Mouse (Mus musculus): ENCODE data around the gene Pstpip1. TPM values are rescaled to one million over a fixed set of nuclear protein-coding genes. Genes with fewer than 3 reads are reported as not detected.

Gene Pstpip1
- polyA plus RNA-seq, 1 experiment from 2014 or later = 2.9 TPM

DNA sequence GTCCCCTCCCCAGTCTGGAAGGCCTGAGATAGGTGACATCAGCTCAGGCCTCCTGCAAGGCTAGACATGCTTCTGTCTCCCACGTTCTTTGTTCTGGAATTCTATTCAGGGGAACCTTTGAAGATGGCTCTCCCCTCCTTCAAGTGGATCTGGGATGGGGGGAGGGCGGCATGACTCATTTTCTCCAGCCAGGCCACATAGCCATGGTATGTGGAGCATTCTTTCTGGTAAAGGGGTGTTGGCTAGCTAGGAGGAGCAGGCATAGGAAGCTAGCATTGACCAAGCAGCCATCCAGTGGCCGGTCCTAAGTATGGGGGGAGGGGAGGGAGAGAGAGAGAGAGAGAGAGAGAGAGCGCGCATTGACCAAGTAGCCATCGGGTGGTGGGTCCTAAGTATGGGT, 17.8 kb downstream of the Pstpip1 start:
- no peak overlapping the region for H3K4me2 ChIP-seq
- H3K27me3 ChIP-seq = no peaks in the 10 kb centered on the region
- ATAC-seq (ENCODE audit: borderline replicate concordance, extremely low read depth, low FRiP score, low TSS enrichment) = no peak
- H3K36me3 ChIP-seq = no peaks in the 10 kb centered on the region
- no peak overlapping the region for H3K9ac ChIP-seq
- H3K4me3 ChIP-seq = no peak overlapping the region
- H3K9me3 ChIP-seq = no peaks in the 10 kb centered on the region
- WGBS = 74% methylated on average over 6 of the region's 6 CpGs
- no peak overlapping the region for H3K27ac ChIP-seq
- H3K4me1 ChIP-seq = no peaks in the 10 kb centered on the region

DNA sequence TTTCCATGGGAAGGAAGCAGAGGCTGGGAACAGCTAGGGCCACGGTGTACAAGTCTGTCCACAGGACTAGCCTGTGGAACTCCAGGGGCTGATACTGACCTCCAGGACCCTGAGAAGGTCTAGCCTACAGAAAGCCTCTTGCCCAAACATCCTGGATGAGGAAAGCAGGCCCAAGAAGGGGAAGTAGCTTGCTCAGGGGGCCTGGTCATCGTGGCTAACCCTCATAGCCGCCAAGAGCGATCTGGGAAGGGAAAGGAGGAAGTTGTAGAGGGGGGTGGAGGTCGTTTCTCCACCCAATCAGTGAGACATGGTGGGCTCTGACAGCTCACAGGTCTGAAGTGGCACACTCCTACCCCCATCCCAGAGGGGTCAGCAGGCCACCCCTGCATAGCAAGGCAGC, 18.4 kb downstream of the Pstpip1 start:
- no peak overlapping the region for H3K27ac ChIP-seq
- H3K4me2 ChIP-seq = no peak overlapping the region
- no peak overlapping the region for H3K9ac ChIP-seq
- 62% methylated on average over 5 of the region's 5 CpGs for WGBS
- H3K9me3 ChIP-seq = no peaks in the 10 kb centered on the region
- no peaks in the 10 kb centered on the region for H3K4me1 ChIP-seq
- H3K4me3 ChIP-seq = no peak overlapping the region
- no peak for ATAC-seq (ENCODE audit: borderline replicate concordance, extremely low read depth, low FRiP score, low TSS enrichment)
- H3K36me3 ChIP-seq = no peaks in the 10 kb centered on the region
- H3K27me3 ChIP-seq = no peaks in the 10 kb centered on the region

DNA sequence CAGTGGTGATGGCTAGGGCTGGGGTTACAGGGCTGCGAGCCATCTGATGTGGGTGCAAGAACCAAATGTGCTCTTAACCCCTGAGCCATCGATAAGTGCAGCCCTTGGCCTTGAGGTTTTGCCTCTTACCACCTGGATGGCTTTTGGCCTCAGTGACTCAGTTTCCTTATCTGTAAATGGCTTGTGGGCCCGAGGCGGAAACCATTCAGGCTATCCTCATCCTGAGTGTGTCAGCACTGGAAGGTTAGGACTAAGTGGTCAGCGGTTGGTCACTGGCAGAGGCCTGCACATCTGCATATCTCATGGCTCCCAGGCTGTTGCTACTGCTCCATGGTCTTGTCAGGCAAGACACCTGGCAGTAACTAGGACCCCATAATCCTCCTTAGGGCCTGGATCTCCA, 28.3 kb downstream of the Pstpip1 start:
- Histone ChIP-seq H3K27ac (no peak overlapping the region), H3K4me2 (no peak overlapping the region), H3K4me3 (no peak overlapping the region), H3K4me1 (peaks cover 15% of the 10 kb centered on the region), H3K9me3 (no peaks in the 10 kb centered on the region), H3K9ac (no peak overlapping the region), H3K27me3 (no peaks in the 10 kb centered on the region), H3K36me3 (no peaks in the 10 kb centered on the region)
- ATAC-seq (ENCODE audit: borderline replicate concordance, extremely low read depth, low FRiP score, low TSS enrichment) = no peak
- 77% methylated on average over 5 of the region's 5 CpGs for WGBS

DNA sequence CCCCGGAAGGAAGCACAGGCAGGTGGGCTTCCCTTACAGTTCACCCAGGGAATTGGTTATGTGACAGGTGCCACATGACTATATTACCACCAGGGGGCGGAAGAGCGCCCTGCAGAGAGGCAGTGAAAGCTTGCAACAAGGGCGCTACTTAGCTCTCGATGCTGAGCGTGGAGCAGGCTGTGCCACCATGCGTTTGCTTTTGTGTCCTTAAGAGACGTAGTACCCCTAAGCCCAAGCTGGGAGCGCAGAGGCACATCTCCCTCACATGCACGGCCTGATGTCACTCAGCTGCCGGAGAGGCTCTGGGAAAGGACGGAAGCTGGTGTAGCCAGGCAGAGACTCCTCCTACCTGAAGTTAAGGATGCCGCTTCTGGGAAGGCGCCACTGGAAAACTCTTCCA, 28.8 kb downstream of the Pstpip1 start:
- Histone ChIP-seq H3K9ac (no peak overlapping the region; the same call in 1 of the 2 replicates), H3K27ac (no peak overlapping the region), H3K36me3 (no peaks in the 10 kb centered on the region), H3K9me3 (no peaks in the 10 kb centered on the region), H3K4me2 (peak overlapping the region; percentile 76), H3K27me3 (no peaks in the 10 kb centered on the region), H3K4me3 (peak overlapping the region; percentile 38), H3K4me1 (peaks cover 17% of the 10 kb centered on the region)
- 2% methylated on average over 14 of the region's 14 CpGs for WGBS
- ATAC-seq (ENCODE audit: borderline replicate concordance, extremely low read depth, low FRiP score, low TSS enrichment) = peak; percentile 11; the same call in 1 of the 2 replicates

DNA sequence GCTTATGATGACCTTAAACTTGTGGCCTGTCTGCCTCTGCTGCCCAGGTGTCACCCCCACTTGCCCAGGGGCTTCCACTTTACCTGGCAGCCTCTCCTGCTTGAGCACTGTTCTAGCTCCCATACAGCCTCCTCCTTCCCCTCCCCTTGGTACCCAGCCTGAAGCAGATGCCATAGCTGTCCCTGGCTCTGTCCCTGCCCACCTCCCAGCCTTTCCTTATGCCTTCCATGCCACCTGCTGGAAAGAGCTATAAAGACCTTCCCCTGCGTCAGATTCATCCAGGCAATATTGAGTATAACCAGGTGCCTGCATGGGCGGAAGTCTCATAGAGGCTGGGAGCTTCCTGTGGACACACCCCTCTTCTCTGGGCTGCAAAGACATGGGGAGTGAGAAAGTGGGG, 29.9 kb downstream of the Pstpip1 start:
- no peak overlapping the region for H3K27ac ChIP-seq
- H3K9ac ChIP-seq = no peak overlapping the region
- H3K4me1 ChIP-seq = peaks cover 21% of the 10 kb centered on the region
- H3K4me3 ChIP-seq = no peak overlapping the region
- no peaks in the 10 kb centered on the region for H3K27me3 ChIP-seq
- no peaks in the 10 kb centered on the region for H3K36me3 ChIP-seq
- whole genome bisulfite sequencing = 74% methylated on average over 2 of the region's 2 CpGs
- H3K9me3 ChIP-seq = no peaks in the 10 kb centered on the region
- no peak overlapping the region for H3K4me2 ChIP-seq
- ATAC-seq (ENCODE audit: borderline replicate concordance, extremely low read depth, low FRiP score, low TSS enrichment) = no peak

DNA sequence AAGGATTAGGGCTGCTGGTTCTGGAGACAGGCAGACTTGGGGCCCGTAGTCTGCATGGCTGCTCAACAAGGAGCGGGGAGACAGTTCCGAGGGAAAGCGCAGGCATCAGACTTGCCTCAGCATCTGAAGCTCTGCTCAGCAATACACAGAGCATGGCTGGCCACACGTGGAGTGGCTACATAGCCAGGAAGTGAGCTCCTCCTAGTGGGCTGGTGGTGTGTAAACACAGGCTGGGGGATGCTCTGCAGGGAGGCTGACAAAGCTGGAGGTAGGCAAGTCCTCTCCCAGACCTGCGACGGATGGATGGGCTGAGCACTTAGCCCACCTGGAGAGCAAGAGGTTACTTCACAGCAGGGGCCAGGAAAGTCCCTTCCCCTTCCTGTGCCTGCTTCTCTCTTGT, 31.3 kb downstream of the Pstpip1 start:
- no peak for ATAC-seq (ENCODE audit: borderline replicate concordance, extremely low read depth, low FRiP score, low TSS enrichment)
- H3K9me3 ChIP-seq = no peaks in the 10 kb centered on the region
- H3K4me1 ChIP-seq = peaks cover 24% of the 10 kb centered on the region
- 17% methylated on average over 7 of the region's 7 CpGs for WGBS
- no peak overlapping the region for H3K27ac ChIP-seq
- no peak overlapping the region for H3K9ac ChIP-seq
- H3K36me3 ChIP-seq = no peaks in the 10 kb centered on the region
- no peak overlapping the region for H3K4me2 ChIP-seq
- no peaks in the 10 kb centered on the region for H3K27me3 ChIP-seq
- no peak overlapping the region for H3K4me3 ChIP-seq

DNA sequence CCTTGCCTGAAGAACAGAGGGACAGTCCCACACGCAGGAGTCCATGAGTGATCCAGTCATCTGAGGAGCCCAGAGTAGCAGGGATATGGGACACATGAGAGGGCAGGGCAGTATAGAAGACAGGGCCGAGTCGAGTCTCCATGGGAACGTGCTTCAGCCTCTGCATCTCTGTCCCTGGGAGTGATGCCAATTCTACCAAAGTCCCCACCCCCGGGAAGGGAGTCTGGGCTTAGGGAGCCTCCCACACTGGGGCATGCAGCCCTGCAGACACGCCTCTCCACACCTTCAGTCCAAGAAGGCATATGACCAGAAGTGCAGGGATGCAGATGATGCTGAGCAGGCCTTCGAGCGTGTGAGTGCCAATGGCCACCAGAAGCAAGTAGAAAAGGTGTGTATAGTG, 33.2 kb downstream of the Pstpip1 start:
- 36% methylated on average over 8 of the region's 8 CpGs for WGBS
- Histone ChIP-seq H3K4me2 (no peak overlapping the region), H3K27me3 (no peaks in the 10 kb centered on the region), H3K4me1 (peaks cover 24% of the 10 kb centered on the region), H3K9me3 (no peaks in the 10 kb centered on the region), H3K36me3 (no peaks in the 10 kb centered on the region), H3K9ac (no peak overlapping the region), H3K27ac (no peak overlapping the region), H3K4me3 (no peak overlapping the region)
- peak; percentile 53 for ATAC-seq (ENCODE audit: borderline replicate concordance, extremely low read depth, low FRiP score, low TSS enrichment)

DNA sequence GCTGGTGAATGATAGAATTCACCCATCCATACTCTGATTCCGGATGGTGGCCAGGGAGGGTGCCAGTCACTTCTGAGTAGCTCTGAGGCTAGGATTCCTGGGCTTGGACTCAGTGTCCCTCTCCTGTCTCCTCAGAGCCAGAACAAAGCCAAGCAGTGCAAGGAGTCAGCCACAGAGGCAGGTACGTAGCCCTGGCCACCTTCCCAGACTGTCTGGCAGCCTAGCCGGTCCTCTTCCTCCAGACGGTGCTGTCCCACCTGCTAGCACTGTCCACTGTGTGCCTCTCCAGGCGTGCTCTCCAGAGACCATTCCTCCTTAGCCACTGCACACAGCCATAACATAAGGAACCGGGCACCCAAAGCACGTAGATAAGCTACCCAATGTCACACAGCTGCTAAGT, 33.9 kb downstream of the Pstpip1 start:
- Histone ChIP-seq H3K4me3 (no peak overlapping the region), H3K9me3 (no peaks in the 10 kb centered on the region), H3K36me3 (0 out of 2 replicates have a peak, but pooled peaks cover 3% of the 10 kb centered on the region), H3K27ac (no peak overlapping the region), H3K4me1 (peaks cover 24% of the 10 kb centered on the region), H3K27me3 (no peaks in the 10 kb centered on the region), H3K4me2 (no peak overlapping the region), H3K9ac (no peak overlapping the region)
- no peak for ATAC-seq (ENCODE audit: borderline replicate concordance, extremely low read depth, low FRiP score, low TSS enrichment)
- 68% methylated on average over 7 of the region's 7 CpGs for WGBS

DNA sequence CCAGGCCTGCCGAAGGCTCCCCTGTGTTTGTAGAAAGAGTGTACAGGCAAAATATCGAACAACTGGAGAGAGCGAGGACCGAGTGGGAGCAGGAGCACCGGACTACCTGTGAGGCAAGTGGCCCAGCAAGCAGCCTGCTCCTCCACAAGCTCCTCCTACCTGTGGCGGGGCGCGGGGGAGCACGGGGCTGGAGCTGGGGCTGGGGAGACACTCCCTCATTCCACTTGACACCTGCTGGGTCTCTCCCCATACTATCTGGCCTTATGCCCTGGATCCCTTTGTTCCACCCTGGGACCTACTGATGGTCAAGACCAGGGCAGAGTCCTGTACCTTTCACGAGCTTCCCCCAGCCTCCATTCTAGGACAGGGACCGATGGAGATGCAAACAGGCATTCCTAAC, 34.8 kb downstream of the Pstpip1 start:
- no peak overlapping the region for H3K9ac ChIP-seq
- peak overlapping the region; percentile 36; the same call in 1 of the 2 replicates for H3K4me2 ChIP-seq
- no peaks in the 10 kb centered on the region for H3K9me3 ChIP-seq
- H3K27ac ChIP-seq = no peak overlapping the region
- 11% methylated on average over 10 of the region's 11 CpGs for WGBS
- H3K4me1 ChIP-seq = peaks cover 19% of the 10 kb centered on the region; the same call in 1 of the 2 replicates
- H3K27me3 ChIP-seq = no peaks in the 10 kb centered on the region
- peaks cover 8% of the 10 kb centered on the region; the same call in 1 of the 2 replicates for H3K36me3 ChIP-seq
- ATAC-seq (ENCODE audit: borderline replicate concordance, extremely low read depth, low FRiP score, low TSS enrichment) = no peak
- no peak overlapping the region for H3K4me3 ChIP-seq

DNA sequence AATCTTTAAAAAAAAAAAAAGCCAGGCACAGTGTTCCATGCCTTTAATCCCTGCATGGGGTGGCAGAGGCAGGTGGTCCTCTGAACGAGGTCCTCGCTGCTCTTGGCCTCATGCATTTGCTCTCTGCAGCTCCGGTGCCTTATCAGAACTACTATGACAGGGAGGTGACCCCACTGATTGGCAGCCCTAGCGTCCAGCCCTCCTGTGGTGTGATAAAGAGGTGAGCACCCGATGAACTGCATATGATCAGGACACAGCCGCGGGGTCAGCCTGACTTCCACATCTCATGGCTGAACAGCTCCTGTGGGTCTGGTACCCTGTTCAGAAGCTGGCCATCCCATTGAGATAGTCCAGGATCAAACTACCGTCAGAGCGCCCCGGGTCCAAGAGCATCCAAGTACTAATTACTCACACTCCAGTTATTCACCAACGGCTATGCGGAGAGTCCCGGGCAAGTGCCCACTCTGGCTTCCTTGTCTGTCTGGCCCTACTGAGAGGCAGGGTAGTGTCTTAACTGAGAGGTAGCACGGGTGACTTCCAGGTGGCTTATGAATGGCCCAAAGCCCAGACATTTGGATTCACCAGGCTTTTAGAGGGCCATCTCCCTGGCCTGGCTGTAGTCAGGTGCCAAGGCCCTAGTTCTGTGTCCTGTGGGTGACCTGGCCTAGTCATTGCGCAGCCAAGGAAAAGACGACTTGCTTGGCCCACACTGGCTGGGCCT, 36.9 kb downstream of the Pstpip1 start:
- no peaks in the 10 kb centered on the region for H3K9me3 ChIP-seq
- WGBS = 80% methylated on average over 16 of the region's 16 CpGs
- H3K36me3 ChIP-seq = peaks cover 16% of the 10 kb centered on the region
- no peak overlapping the region for H3K4me2 ChIP-seq
- H3K27ac ChIP-seq = no peak overlapping the region
- no peak overlapping the region for H3K4me3 ChIP-seq
- no peak for ATAC-seq (ENCODE audit: borderline replicate concordance, extremely low read depth, low FRiP score, low TSS enrichment)
- H3K27me3 ChIP-seq = no peaks in the 10 kb centered on the region
- H3K9ac ChIP-seq = no peak overlapping the region
- H3K4me1 ChIP-seq = 0 out of 2 replicates have a peak, but pooled peaks cover 13% of the 10 kb centered on the region

DNA sequence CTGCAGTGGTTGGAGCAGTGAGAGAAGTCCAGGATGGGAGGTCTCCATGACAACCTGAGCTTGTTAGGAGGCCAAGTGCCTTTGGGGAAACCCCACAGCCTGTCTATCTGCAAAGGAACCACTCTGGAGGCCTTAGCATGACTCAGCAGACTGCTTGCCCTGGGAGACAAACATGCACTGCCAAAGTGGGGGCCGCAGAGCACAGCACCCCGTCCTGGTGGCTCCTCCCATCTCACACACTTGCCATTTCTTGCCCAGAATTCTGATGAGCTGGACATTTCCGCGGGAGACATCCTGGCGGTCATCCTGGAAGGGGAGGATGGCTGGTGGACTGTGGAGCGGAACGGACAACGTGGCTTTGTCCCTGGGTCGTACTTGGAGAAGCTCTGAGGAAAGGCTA, 38.6 kb downstream of the Pstpip1 start:
- no peak for ATAC-seq (ENCODE audit: borderline replicate concordance, extremely low read depth, low FRiP score, low TSS enrichment)
- no peak overlapping the region for H3K4me3 ChIP-seq
- H3K27ac ChIP-seq = no peak overlapping the region
- H3K9me3 ChIP-seq = no peaks in the 10 kb centered on the region
- 0 out of 2 replicates have a peak, but pooled peaks cover 8% of the 10 kb centered on the region for H3K4me1 ChIP-seq
- no peak overlapping the region for H3K4me2 ChIP-seq
- H3K9ac ChIP-seq = no peak overlapping the region
- peaks cover 29% of the 10 kb centered on the region for H3K36me3 ChIP-seq
- 77% methylated on average over 9 of the region's 9 CpGs for WGBS
- H3K27me3 ChIP-seq = no peaks in the 10 kb centered on the region

DNA sequence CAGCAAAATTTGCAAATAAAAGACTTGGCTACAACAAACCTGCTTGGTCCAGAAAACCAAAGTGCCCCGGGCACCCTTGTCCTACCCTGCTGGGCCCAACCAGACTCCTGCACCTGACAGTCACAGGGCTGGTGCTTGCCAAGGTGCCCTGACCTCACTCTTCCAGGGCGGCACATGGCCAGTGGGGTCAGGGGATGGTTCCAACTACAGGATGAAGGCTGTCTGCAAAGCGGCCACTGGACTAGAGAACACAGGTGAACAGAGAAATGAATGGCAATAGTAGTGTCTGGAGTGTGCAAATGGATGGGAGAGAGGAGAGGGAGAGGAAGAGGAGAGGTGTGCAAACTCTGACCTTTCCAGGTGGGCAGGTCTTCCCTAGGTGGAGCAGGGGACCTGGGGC, 40.2 kb downstream of the Pstpip1 start:
- WGBS = 86% methylated on average over 3 of the region's 3 CpGs
- Histone ChIP-seq H3K4me2 (no peak overlapping the region), H3K27ac (no peak overlapping the region), H3K27me3 (no peaks in the 10 kb centered on the region), H3K4me1 (0 out of 2 replicates have a peak, but pooled peaks cover under 1% of the 10 kb centered on the region), H3K9me3 (no peaks in the 10 kb centered on the region), H3K36me3 (peaks cover 35% of the 10 kb centered on the region), H3K9ac (no peak overlapping the region), H3K4me3 (no peak overlapping the region)
- no peak for ATAC-seq (ENCODE audit: borderline replicate concordance, extremely low read depth, low FRiP score, low TSS enrichment)
